9 mouse cellular contexts compared by ENCODE assay signal in the genomic region with DNA sequence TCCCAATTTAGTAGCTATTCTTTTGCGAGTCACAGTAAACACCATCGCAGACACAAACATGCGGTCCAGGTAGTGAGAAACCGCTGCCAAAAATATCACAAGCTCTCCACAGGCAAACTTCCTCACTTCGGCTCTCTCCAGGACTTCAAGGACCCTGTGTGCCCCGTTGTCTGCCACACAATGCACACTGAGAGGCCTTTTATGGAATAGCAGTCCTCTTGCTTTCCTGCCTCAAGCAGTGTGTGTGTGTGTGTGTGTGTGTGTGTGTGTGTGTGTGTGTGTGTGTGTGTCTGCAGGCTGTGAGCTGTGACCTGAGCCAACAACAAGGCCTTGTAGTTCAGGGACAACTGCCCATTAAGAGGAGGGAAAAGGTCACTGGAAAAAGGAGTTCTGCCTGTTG. TPM values are rescaled to one million over a fixed set of nuclear protein-coding genes. Genes with fewer than 3 reads are reported as not detected.
A peak's percentile ranks its signal among the peaks of the same experiment; 100 is the strongest.
DNase-seq lines count a peak whose midpoint lies in the region; ATAC-seq lines count a peak whose summit lies in the region.
"Had no signal": no experiment of that assay in that cellular context is flagged by ENCODE, and none has a peak within 500 bp of the region (broad histone marks: within the 10 kb centered on the region; RNA-seq: fewer than 3 reads in every experiment).

No protein-coding gene starts in this region.

- H3K9ac ChIP-seq in embryonic facial prominence, embryonic 12.5 days: no peak overlapping the region
- H3K9ac ChIP-seq: lung, embryonic 14.5 days had no signal

- no peaks in the 10 kb centered on the region for H3K9me3 ChIP-seq in embryonic facial prominence, embryonic 12.5 days

- H3K27ac ChIP-seq in embryonic facial prominence, embryonic 12.5 days: 0 out of 2 replicates have a peak overlapping the region, but pooled peaks have one; percentile 2

- no peaks in the 10 kb centered on the region for H3K27me3 ChIP-seq in embryonic facial prominence, embryonic 12.5 days
- H3K27me3 ChIP-seq: Patski had no signal

- H3K4me1 ChIP-seq in embryonic facial prominence, embryonic 12.5 days: 0 out of 2 replicates have a peak, but pooled peaks cover 3% of the 10 kb centered on the region

- DNase-seq in ovary, adult 18-20 months (ENCODE audit: low spot score): peak; percentile 61
- DNase-seq in ovary, postnatal 14 days (ENCODE audit: low spot score): no peak
- DNase-seq in kidney, postnatal 10 days: peak; percentile 40
- peak; percentile 61 for DNase-seq in testis, postnatal 10 days (ENCODE audit: low spot score)
- no peak for DNase-seq in layer of hippocampus, postnatal 36 days
- DNase-seq in right cerebral cortex, adult 2 months (ENCODE audit: low spot score in 2 of 2): no peak
- DNase-seq: lung, embryonic 14.5 days had no signal

- WGBS in embryonic facial prominence, embryonic 12.5 days: 36% methylated on average over 6 of the region's 6 CpGs

- ATAC-seq in embryonic facial prominence, embryonic 12.5 days (ENCODE audit: insufficient number of reproducible peaks, insufficient read depth, low FRiP score, low TSS enrichment): no peak
- ATAC-seq: Patski had no signal

- H3K4me3 ChIP-seq in embryonic facial prominence, embryonic 12.5 days: no peak overlapping the region

- H3K4me2 ChIP-seq in embryonic facial prominence, embryonic 12.5 days (replicated peaks): no peak overlapping the region
- H3K4me2 ChIP-seq: lung, embryonic 14.5 days had no signal

- no peaks in the 10 kb centered on the region for H3K36me3 ChIP-seq in embryonic facial prominence, embryonic 12.5 days

RNA-seq across cellular contexts. Expression of a gene that starts 41.6 kb away (rescaled TPM):
- 37.7 and 39.8 TPM in 2 replicates for polyA plus RNA-seq in embryonic facial prominence, embryonic 12.5 days (2016; fragmentation: Nextera tagmentation; extraction: Ambion mirVana)
- total RNA-seq in layer of hippocampus, postnatal 36 days (2021): 10 to 100 TPM; 52.5 to 53.3 TPM

Comparison
In these comparisons a context has a peak if more than half of its experiments do, and no peak if none do; other contexts are left out.
1. DNase-seq: peak in ovary, adult 18-20 months (single experiment), kidney, postnatal 10 days (single experiment) and testis, postnatal 10 days (single experiment); none in ovary, postnatal 14 days (single experiment), layer of hippocampus, postnatal 36 days (0 of 2) and right cerebral cortex, adult 2 months (0 of 2).